Mouse (Mus musculus) forebrain, embryonic 14.5 days (tissue): Measurements from ENCODE around the gene Prdm2. TPM values are rescaled to one million over a fixed set of nuclear protein-coding genes. Genes with fewer than 3 reads are reported as not detected.
A peak's percentile ranks its signal among the peaks of the same experiment; 100 is the strongest.

Source experiments
- ATAC-seq: fragments of 200-750 bp; cut with Nextera tagmentation; 2 replicates; pipeline ENCODE4 v1.8.0; 2017; ENCODE audit warnings: mild to moderate bottlenecking, moderate library complexity
- DNase-seq: peaks from one replicate; pipeline ENCODE4 v3.0.0-alpha.2; 2015; ENCODE audit warnings: low spot score
- H3K27ac ChIP-seq: fragments of 300-500 bp; sonication (generic); 2 replicates; pipeline ENCODE4 v1.5.1; 2014; ENCODE audit warnings: low read depth, mild to moderate bottlenecking, control low read depth, low read length, moderate library complexity
- H3K27me3 ChIP-seq: fragments of 300-500 bp; sonication (generic); replicated peaks from 2 replicates; pipeline ENCODE4 v1.6.1; 2014; ENCODE audit warnings: low read length, control low read depth, mixed read lengths; ENCODE audit not compliant: control insufficient read depth, insufficient read depth
- H3K36me3 ChIP-seq: fragments of 300-500 bp; sonication (generic); 2 replicates; pipeline ENCODE4 v1.6.1; 2014; ENCODE audit warnings: low read length, control low read depth; ENCODE audit not compliant: control insufficient read depth, insufficient read depth
- H3K4me1 ChIP-seq: fragments of 300-500 bp; sonication (generic); 2 replicates; pipeline ENCODE4 v1.6.1; 2014; ENCODE audit warnings: antibody characterized with exemption, low read length, control low read depth; ENCODE audit not compliant: control insufficient read depth, insufficient read depth
- H3K4me2 ChIP-seq: fragments of 300-500 bp; sonication (generic); 2 replicates; pipeline ENCODE4 v1.6.1; 2014; ENCODE audit warnings: mild to moderate bottlenecking, control low read depth, low read length
- H3K4me3 ChIP-seq: fragments of 300-500 bp; sonication (generic); 2 replicates; pipeline ENCODE4 v1.5.1; 2014; ENCODE audit warnings: low read depth, low read length, control low read depth
- H3K9ac ChIP-seq: fragments of 300-500 bp; sonication (generic); 2 replicates; pipeline ENCODE4 v1.6.1; 2014; ENCODE audit warnings: mild to moderate bottlenecking, low read length, control low read depth, moderate library complexity
- H3K9me3 ChIP-seq: fragments of 300-500 bp; sonication (generic); replicated peaks from 2 replicates; pipeline ENCODE4 v1.6.1; 2016; ENCODE audit warnings: low read length, control low read depth, mixed read lengths; ENCODE audit not compliant: control insufficient read depth
- WGBS: fragments of 180-500 bp; shearing (Covaris S2); extraction: QIAGEN DNeasy Blood & Tissue Kit; methylation state at CpG from one replicate; pipeline ENCODE4 v1.1.7; 2014; 5-methylcytosine and 5-hydroxymethylcytosine counted together
- polyA plus RNA-seq: library from polyadenylated mRNA; unstranded; fragments of >200 nt; fragmentation: Nextera tagmentation; extraction: Ambion mirVana; gene quantifications from 2 replicates; pipeline ENCODE4 v1.2.1, GENCODE M21; 2014

Gene Prdm2
- polyA plus RNA-seq, 1 experiment from 2014 or later = 13.1 TPM

DNA sequence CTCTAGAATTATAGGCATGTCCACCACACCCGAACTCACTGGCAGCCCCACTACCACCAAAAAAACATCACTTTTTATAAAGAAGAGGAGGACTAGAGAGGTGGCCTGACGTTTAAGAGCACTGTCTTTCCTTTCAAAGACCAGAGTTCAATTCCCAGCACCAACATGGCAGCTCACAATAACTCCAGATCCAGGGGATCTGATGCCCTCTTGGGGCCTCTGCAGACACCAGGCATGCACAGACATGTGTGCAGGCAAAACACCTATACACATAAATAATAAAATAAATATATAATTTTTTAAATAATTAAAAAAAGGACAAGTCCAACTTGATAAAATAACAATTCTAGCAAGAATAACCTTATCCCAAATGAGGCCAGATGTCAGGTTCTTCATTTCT, 6.1 kb upstream of the Prdm2 start:
- 0 out of 2 replicates have a peak overlapping the region, but pooled peaks have one; percentile 48 for H3K9ac ChIP-seq
- 85% methylated on average over 2 of the region's 2 CpGs for WGBS
- no peak for ATAC-seq

DNA sequence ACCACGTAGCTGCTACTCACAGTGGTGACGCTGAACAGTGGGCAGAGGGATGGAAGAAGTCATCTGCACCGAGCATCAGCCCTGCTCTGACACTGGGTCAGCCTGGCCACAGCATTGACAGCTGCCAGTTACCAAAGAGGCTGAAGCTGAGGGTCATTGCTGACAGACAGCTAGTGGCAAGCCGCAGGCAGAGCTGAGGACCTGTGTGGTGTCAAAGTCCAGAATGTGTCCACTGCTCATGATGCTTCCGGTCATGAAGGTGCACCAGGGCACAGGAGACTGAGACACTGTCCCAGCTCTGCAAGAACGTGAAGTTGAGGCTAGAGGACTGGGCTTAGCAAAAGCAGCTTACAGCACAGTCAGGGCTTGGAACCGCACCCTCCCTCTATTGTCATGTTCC, 4.4 kb upstream of the Prdm2 start:
- no peaks in the 10 kb centered on the region for H3K36me3 ChIP-seq
- no peaks in the 10 kb centered on the region for H3K27me3 ChIP-seq
- H3K4me2 ChIP-seq = no peak overlapping the region
- DNase-seq = no peak
- 87% methylated on average over 7 of the region's 7 CpGs for WGBS
- H3K9ac ChIP-seq = no peak overlapping the region
- H3K4me3 ChIP-seq = no peak overlapping the region
- peaks cover 5% of the 10 kb centered on the region for H3K4me1 ChIP-seq
- H3K27ac ChIP-seq = no peak overlapping the region
- no peaks in the 10 kb centered on the region for H3K9me3 ChIP-seq
- no peak for ATAC-seq

More for the DNA sequence above, 6.1 kb upstream of the Prdm2 start:
- Histone ChIP-seq H3K27ac (peak overlapping the region; percentile 16), H3K4me1 (no peaks in the 10 kb centered on the region), H3K36me3 (no peaks in the 10 kb centered on the region), H3K4me3 (no peak overlapping the region), H3K9me3 (no peaks in the 10 kb centered on the region), H3K4me2 (no peak overlapping the region), H3K27me3 (no peaks in the 10 kb centered on the region)
- no peak for DNase-seq

DNA sequence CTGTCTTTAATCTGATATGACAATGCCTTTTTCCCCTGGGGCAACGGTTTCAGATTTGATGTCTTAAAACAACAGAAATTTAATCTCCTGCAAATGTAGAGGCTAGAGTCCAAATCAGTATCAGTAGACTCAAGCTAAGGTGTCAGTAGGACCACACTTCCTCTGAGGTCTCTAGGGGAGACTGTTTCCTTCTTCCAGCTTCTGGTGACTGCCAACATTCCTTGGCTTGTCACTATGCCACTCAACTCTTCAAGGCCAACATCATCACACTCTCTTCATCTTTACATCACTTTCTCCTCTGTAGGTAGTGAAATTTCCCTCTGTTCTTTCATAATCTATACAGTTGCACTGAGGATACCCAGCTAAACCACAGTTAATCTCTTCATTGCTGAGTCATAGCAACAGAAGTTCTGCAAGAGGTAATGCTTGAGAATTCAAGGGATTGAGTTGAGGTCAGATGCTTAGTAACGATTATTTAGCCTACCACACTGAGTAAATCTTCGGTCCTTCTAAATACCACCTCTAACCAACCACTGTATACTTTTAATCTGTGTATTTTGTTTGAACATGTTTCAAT, 1.5 kb upstream of the Prdm2 start:
- no peak overlapping the region for H3K4me2 ChIP-seq
- no peaks in the 10 kb centered on the region for H3K9me3 ChIP-seq
- H3K4me3 ChIP-seq = no peak overlapping the region
- H3K27me3 ChIP-seq = no peaks in the 10 kb centered on the region
- no peak for DNase-seq
- WGBS = 90% methylated on average over 3 of the region's 3 CpGs
- no peak for ATAC-seq
- H3K36me3 ChIP-seq = no peaks in the 10 kb centered on the region
- H3K27ac ChIP-seq = no peak overlapping the region
- H3K4me1 ChIP-seq = peaks cover 13% of the 10 kb centered on the region
- H3K9ac ChIP-seq = no peak overlapping the region

DNA sequence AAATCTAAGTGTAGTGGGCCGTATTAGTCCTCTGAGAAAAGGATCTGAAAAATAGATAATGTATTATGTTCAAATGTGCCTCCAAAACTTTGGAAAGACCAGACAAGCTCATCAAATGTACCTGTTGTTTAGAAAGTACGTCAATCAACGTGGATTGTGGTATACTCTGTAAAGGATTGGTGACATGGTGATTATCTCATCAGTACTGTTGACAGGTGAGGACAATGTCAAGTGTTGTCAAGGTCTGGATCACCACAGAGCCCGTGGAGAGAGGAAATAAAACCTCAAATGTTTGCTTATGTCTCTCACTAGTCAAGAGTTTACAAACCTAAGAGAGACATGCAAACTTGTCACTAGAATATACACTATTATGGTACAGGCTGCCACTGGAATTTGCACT, 776 bp upstream of the Prdm2 start:
- DNase-seq (no peak), ATAC-seq (no peak)
- 85% methylated on average over 4 of the region's 4 CpGs for WGBS
- H3K4me3 ChIP-seq = no peak overlapping the region
- H3K4me1 ChIP-seq = peaks cover 13% of the 10 kb centered on the region
- H3K9ac ChIP-seq = no peak overlapping the region
- no peaks in the 10 kb centered on the region for H3K36me3 ChIP-seq
- no peaks in the 10 kb centered on the region for H3K9me3 ChIP-seq
- no peak overlapping the region for H3K4me2 ChIP-seq
- no peaks in the 10 kb centered on the region for H3K27me3 ChIP-seq
- H3K27ac ChIP-seq = no peak overlapping the region

DNA sequence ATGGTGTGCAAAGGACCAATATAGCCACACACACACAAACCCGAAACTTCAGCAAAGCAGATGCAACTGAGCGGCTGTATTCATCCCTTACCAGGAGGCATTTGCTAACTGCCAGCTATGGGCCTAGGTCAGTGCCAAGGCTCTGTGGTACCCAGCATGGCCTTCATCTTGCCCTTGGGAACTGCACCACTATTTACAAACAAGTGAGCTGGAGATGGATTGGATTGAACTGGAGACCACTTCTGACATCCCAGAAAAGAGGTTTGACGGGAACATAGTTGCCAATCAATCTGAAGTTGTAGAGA, 332 bp upstream of the Prdm2 start:
- Histone ChIP-seq H3K4me2 (peak overlapping the region; percentile 82), H3K9me3 (no peaks in the 10 kb centered on the region), H3K4me1 (peaks cover 13% of the 10 kb centered on the region), H3K27me3 (no peaks in the 10 kb centered on the region), H3K9ac (no peak overlapping the region), H3K4me3 (peak overlapping the region; percentile 80), H3K27ac (no peak overlapping the region; the same call in 1 of the 2 replicates), H3K36me3 (no peaks in the 10 kb centered on the region)
- no peak; the same call in 1 of the 2 replicates for ATAC-seq
- WGBS = 98% methylated on average over 3 of the region's 3 CpGs
- DNase-seq = no peak

DNA sequence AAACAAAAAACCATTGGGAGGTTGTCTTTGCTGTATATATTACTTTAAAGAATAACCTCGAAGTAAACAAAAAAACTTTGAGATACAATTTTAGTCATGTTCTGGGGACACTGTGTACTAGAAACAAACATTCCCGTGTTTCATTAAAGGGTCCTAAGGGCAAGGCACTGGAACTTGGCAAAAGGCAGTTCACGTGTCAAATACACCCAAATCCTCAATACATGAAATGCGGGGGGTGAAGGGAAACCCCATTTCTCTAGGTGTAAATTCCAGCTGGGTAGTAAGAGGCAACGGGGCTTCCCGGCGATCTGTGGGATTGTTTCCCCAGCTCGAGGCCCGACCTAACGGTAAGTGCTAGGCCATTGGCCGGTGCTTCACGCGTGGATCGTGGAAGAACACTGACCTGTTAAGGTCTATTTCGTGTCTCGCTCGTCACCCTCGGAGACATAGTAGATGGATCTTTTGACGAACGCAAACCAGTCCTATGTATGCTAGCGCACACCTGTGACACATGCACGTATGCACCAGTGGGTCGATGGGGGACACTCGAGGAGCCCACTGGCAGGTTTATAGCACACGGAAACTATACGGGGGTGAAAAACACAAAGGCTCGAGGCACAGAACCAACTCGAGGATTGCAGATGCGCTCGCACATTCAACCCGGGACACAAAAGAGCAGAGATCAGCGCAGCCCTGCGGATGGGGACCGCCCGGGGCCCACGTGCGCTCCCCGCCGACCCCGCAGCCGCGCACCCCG, 1.0 kb downstream of the Prdm2 start:
- peak overlapping the region; percentile 82 for H3K4me2 ChIP-seq
- DNase-seq = peak; percentile 59
- H3K27ac ChIP-seq = peak overlapping the region; percentile 93
- peak; percentile 74 for ATAC-seq
- H3K36me3 ChIP-seq = no peaks in the 10 kb centered on the region
- no peaks in the 10 kb centered on the region for H3K9me3 ChIP-seq
- 9% methylated on average over 43 of the region's 43 CpGs for WGBS
- no peaks in the 10 kb centered on the region for H3K27me3 ChIP-seq
- peak overlapping the region; percentile 80 for H3K4me3 ChIP-seq
- H3K4me1 ChIP-seq = peaks cover 13% of the 10 kb centered on the region
- peak overlapping the region; percentile 91 for H3K9ac ChIP-seq

DNA sequence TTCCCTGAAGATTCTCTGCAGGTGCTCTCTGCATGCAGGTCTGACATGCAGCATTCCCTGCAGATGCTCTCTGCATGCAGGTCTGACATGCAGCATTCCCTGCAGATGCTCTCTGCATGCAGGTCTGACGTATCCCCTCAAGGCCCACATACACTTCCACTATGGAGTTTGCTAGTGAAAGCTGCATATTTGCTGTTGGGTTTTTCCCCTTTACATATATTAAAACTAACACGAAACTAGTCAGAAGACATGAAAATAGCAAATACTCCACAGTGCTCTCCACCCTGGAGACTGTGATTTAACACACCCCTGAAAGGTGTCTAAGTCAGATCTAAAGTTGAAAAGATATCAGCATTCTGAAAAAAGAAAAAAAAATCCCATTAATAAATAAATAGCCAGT, 2.8 kb downstream of the Prdm2 start:
- Histone ChIP-seq H3K4me3 (no peak overlapping the region), H3K36me3 (no peaks in the 10 kb centered on the region), H3K4me2 (no peak overlapping the region), H3K27ac (no peak overlapping the region), H3K9me3 (no peaks in the 10 kb centered on the region), H3K4me1 (peaks cover 13% of the 10 kb centered on the region), H3K9ac (no peak overlapping the region), H3K27me3 (no peaks in the 10 kb centered on the region)
- DNase-seq = no peak
- no peak for ATAC-seq
- 74% methylated on average over 2 of the region's 2 CpGs for WGBS

DNA sequence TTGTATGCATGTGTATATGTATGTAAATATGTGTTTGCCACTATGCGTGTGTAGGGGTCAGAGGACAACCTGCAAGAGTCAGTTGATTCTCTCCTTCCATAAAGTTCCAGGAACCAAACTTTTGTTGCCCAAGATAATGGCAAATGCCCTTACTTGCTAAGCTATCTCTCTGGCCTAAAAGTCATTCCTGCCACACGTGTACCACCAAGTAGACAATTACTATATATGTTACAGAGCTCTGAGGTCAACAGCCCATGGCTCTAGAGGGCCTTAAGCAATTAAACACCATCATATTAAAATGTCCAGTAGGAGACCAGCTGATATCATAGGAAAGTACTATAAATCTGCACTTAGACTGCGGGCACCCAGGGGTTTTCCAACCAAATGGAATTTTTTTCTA, 10.1 kb downstream of the Prdm2 start:
- H3K27ac ChIP-seq = no peak overlapping the region
- H3K9me3 ChIP-seq = no peaks in the 10 kb centered on the region
- no peak overlapping the region for H3K4me3 ChIP-seq
- DNase-seq (no peak), ATAC-seq (no peak)
- no peaks in the 10 kb centered on the region for H3K4me1 ChIP-seq
- no peaks in the 10 kb centered on the region for H3K27me3 ChIP-seq
- no peaks in the 10 kb centered on the region for H3K36me3 ChIP-seq
- no peak overlapping the region for H3K9ac ChIP-seq
- WGBS = 83% methylated on average over 3 of the region's 3 CpGs
- no peak overlapping the region for H3K4me2 ChIP-seq

DNA sequence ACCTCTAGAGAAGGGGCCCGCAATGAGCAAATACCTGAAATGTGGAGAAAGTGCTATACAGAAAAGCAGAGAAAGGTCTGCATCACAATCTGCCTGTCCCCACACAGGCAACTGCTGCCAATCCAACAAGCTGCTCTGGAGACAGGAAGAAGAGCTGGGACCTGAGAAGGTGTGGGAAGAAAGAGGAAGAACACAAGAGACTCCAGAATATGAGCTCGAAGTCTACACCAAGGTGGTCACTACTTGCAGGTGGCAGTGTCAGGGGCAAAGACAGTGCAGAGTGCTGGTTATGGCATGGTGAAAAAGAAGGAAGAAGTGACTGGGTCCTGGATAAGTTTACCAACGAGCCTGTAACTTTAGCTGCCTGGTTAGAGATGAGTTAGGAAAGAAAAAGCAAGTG, 14.4 kb downstream of the Prdm2 start:
- WGBS = 95% methylated on average over 3 of the region's 3 CpGs
- DNase-seq = no peak
- no peak overlapping the region for H3K9ac ChIP-seq

More for the DNA sequence above, 14.4 kb downstream of the Prdm2 start:
- H3K4me2 ChIP-seq = no peak overlapping the region
- no peaks in the 10 kb centered on the region for H3K9me3 ChIP-seq
- no peaks in the 10 kb centered on the region for H3K27me3 ChIP-seq
- H3K36me3 ChIP-seq = no peaks in the 10 kb centered on the region
- no peaks in the 10 kb centered on the region for H3K4me1 ChIP-seq
- ATAC-seq = no peak
- H3K27ac ChIP-seq = no peak overlapping the region
- H3K4me3 ChIP-seq = no peak overlapping the region
